Mouse (Mus musculus) liver, postnatal 0 days (tissue): Measurements from ENCODE around the gene Rpl29. TPM values are rescaled to one million over a fixed set of nuclear protein-coding genes. Genes with fewer than 3 reads are reported as not detected.

ENCODE experiments used
- ATAC-seq: fragments of 200-750 bp; cut with Nextera tagmentation; 2 replicates; pipeline ENCODE4 v1.8.0; 2017; ENCODE audit warnings: mild to moderate bottlenecking, moderate library complexity
- DNase-seq: peaks from one replicate; pipeline ENCODE4 v3.0.0-alpha.2; 2016
- H3K27ac ChIP-seq: fragments of 300-500 bp; sonication (generic); 2 replicates; pipeline ENCODE4 v1.5.1; 2014; ENCODE audit warnings: antibody characterized with exemption, moderate library complexity, mild to moderate bottlenecking, low read depth
- H3K27me3 ChIP-seq: fragments of 300-500 bp; sonication (generic); 2 replicates; pipeline ENCODE4 v1.6.1; 2014; ENCODE audit warnings: low read length, control low read depth, mixed read lengths; ENCODE audit not compliant: insufficient read depth
- H3K36me3 ChIP-seq: fragments of 300-500 bp; sonication (generic); replicated peaks from 2 replicates; pipeline ENCODE4 v1.6.1; 2014; ENCODE audit warnings: mild to moderate bottlenecking, control low read depth, low read length, moderate library complexity, mixed read lengths; ENCODE audit not compliant: insufficient read depth
- H3K4me1 ChIP-seq: fragments of 300-500 bp; sonication (generic); 2 replicates; pipeline ENCODE4 v1.6.1; 2014; ENCODE audit warnings: antibody characterized with exemption, mild to moderate bottlenecking, control low read depth; ENCODE audit not compliant: insufficient read depth
- H3K4me2 ChIP-seq: fragments of 300-500 bp; sonication (generic); 2 replicates; pipeline ENCODE4 v1.6.1; 2014; ENCODE audit warnings: low read depth, mild to moderate bottlenecking, low read length, moderate library complexity, mixed read lengths
- H3K4me3 ChIP-seq: fragments of 300-500 bp; sonication (generic); 2 replicates; pipeline ENCODE4 v1.5.1; 2014; ENCODE audit warnings: low read depth, low read length
- H3K9ac ChIP-seq: fragments of 300-500 bp; sonication (generic); replicated peaks from 2 replicates; pipeline ENCODE4 v1.6.1; 2014; ENCODE audit warnings: mild to moderate bottlenecking, moderate library complexity
- H3K9me3 ChIP-seq: fragments of 300-500 bp; sonication (generic); 2 replicates; pipeline ENCODE4 v1.6.1; 2016; ENCODE audit warnings: mild to moderate bottlenecking, control low read depth, low read length, mixed read lengths
- CTCF ChIP-seq: sonication (generic); IDR thresholded peaks from 2 replicates; pipeline ENCODE4 v1.5.1; 2016; ENCODE audit warnings: antibody characterized with exemption, low read depth
- EP300 ChIP-seq: IDR thresholded peaks from 2 replicates; pipeline ENCODE4 v1.6.1; 2016; ENCODE audit warnings: antibody characterized with exemption, low read depth, mild to moderate bottlenecking
- WGBS: fragments of 180-500 bp; shearing (Covaris S2); extraction: QIAGEN DNeasy Blood & Tissue Kit; methylation state at CpG from one replicate; pipeline ENCODE4 v1.1.7; 2014; ENCODE audit not compliant: insufficient replicate concordance; 5-methylcytosine and 5-hydroxymethylcytosine counted together
- polyA plus RNA-seq: library from polyadenylated mRNA; unstranded; fragments of >200 nt; fragmentation: Nextera tagmentation; extraction: Ambion mirVana; gene quantifications from 2 replicates; pipeline ENCODE4 v1.2.1, GENCODE M21; 2015

Gene Rpl29
- polyA plus RNA-seq, 1 experiment from 2014 or later, result 486 TPM

DNA sequence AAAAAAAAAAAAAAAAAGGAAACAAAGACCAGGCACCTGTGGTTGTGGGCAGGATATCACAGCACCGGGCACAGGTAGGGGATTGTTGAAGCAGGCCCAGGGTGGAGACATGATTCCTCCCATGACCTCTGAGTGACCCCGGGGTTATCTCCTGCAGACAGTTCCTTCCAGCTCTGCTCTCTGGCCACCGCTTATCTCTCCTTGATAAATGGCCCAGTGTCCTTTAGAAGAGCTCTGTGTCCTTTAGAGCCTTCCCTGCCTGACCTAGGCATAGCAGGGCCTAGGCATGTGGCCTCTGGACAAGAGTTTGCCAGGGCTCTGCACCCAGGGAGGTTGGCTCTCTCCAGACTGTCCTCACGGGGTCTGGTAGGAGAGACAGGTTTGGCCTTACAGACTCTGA, 31.5 kb upstream of the Rpl29 start:
- Histone ChIP-seq H3K4me1 (peaks cover 53% of the 10 kb centered on the region), H3K4me3 (no peak overlapping the region), H3K36me3 (no peaks in the 10 kb centered on the region), H3K27me3 (no peaks in the 10 kb centered on the region), H3K9me3 (no peaks in the 10 kb centered on the region), H3K4me2 (peak overlapping the region; percentile 34; the same call in 1 of the 2 replicates), H3K9ac (peak overlapping the region; percentile 28; the same call in 1 of the 2 replicates), H3K27ac (peak overlapping the region; percentile 72)
- WGBS, result 36% methylated on average over 4 of the region's 4 CpGs
- no peak; the same call in 1 of the 2 replicates for ATAC-seq
- DNase-seq, result no peak
- TF ChIP-seq CTCF, result no peak
- TF ChIP-seq EP300, result peak; percentile 62; the same call in 1 of the 2 replicates

DNA sequence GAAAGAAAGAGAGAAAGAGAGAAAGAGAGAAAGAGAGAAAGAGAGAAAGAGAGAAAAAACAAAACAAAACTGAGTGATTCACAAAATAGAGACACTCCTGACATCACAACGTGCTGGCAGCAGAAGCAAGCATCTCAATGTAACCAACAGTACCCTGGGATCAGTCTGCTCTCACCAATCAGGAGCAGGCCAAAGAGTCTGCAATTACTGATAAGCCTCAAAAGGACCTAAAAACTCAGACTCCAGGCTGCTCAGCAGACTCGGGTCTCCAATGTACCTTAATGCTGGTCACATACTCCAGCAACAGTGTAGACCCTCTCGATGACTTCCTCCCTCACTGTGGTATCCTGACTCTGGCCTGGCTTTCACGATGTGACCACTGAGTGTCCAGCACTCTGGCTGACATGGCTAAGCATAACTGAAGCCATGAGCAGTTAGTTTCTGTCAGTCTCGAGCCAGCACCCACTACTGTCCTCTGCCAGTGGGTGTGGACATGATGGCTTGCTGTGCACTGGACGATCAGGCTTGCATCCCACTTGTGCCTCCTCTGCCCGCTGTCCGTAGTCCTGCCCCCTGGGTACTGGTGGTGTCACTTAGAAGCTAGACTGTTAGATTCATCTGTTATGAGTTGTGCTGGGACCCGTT, 30.5 kb upstream of the Rpl29 start:
- peaks cover 55% of the 10 kb centered on the region for H3K4me1 ChIP-seq
- H3K9ac ChIP-seq, result no peak overlapping the region
- TF ChIP-seq EP300 (peak; percentile 91), CTCF (no peak)
- peak overlapping the region; percentile 84 for H3K27ac ChIP-seq
- DNase-seq, result peak; percentile 45
- no peak overlapping the region for H3K4me3 ChIP-seq
- ATAC-seq, result peak; percentile 87
- H3K9me3 ChIP-seq, result no peaks in the 10 kb centered on the region
- H3K36me3 ChIP-seq, result no peaks in the 10 kb centered on the region
- H3K27me3 ChIP-seq, result no peaks in the 10 kb centered on the region
- H3K4me2 ChIP-seq, result peak overlapping the region; percentile 31
- WGBS, result 55% methylated on average over 9 of the region's 9 CpGs

DNA sequence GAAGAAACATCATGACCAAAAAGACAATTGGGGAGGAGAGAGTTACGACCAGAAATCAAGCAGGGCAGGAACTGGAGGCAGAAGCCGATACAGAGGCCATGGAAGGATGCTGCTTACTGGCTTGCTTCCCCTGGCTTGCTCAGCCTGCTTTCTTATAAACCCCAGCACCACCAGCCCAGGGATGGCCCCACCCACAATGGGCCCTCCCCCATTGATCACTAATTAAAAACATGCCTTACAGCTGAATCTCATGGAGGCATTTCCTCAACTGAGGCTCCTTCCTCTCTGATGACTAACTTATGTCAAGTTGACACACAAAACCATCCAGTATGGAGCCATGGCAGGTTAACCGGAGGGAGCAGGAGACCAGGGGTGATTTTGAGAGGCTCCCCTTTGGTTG, 29.4 kb upstream of the Rpl29 start:
- no peak overlapping the region for H3K9ac ChIP-seq
- no peak overlapping the region for H3K4me3 ChIP-seq

DNA sequence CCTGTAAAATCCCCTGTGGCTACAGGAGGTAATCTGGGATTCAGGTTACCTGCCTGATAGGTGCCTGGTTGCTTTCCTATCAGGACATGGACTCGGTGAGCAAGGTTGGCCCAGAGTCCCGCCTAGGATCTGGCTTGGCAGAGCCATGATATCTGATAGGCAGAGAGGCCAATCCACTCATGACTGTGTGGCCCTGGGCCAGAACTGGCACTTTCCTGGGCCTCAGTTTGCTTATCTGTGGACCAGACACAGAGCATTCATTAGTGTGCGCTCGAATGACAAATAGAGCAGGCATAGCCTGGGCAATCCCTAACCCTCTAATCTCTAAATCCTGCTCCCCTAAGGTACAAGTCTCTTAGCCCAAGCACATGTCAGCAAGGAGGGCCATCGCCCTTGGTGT, 27.1 kb upstream of the Rpl29 start:
- TF ChIP-seq EP300 (peak; percentile 82), CTCF (no peak)
- Histone ChIP-seq H3K4me2 (peak overlapping the region; percentile 30; the same call in 1 of the 2 replicates), H3K9me3 (no peaks in the 10 kb centered on the region), H3K4me1 (peaks cover 48% of the 10 kb centered on the region), H3K27me3 (no peaks in the 10 kb centered on the region), H3K9ac (no peak overlapping the region), H3K4me3 (no peak overlapping the region), H3K27ac (peak overlapping the region; percentile 50), H3K36me3 (no peaks in the 10 kb centered on the region)
- DNase-seq, result peak; percentile 67
- WGBS, result 65% methylated on average over 5 of the region's 5 CpGs
- ATAC-seq, result peak; percentile 78

More for the DNA sequence above, 29.4 kb upstream of the Rpl29 start:
- peak overlapping the region; percentile 84; the same call in 1 of the 2 replicates for H3K27ac ChIP-seq
- ATAC-seq (no peak), DNase-seq (no peak)
- no peaks in the 10 kb centered on the region for H3K27me3 ChIP-seq
- H3K9me3 ChIP-seq, result no peaks in the 10 kb centered on the region
- peaks cover 50% of the 10 kb centered on the region for H3K4me1 ChIP-seq
- 85% methylated on average over 3 of the region's 3 CpGs for WGBS
- 0 out of 2 replicates have a peak overlapping the region, but pooled peaks have one; percentile 13 for H3K4me2 ChIP-seq
- no peaks in the 10 kb centered on the region for H3K36me3 ChIP-seq
- TF ChIP-seq EP300, result no peak
- TF ChIP-seq CTCF, result no peak

DNA sequence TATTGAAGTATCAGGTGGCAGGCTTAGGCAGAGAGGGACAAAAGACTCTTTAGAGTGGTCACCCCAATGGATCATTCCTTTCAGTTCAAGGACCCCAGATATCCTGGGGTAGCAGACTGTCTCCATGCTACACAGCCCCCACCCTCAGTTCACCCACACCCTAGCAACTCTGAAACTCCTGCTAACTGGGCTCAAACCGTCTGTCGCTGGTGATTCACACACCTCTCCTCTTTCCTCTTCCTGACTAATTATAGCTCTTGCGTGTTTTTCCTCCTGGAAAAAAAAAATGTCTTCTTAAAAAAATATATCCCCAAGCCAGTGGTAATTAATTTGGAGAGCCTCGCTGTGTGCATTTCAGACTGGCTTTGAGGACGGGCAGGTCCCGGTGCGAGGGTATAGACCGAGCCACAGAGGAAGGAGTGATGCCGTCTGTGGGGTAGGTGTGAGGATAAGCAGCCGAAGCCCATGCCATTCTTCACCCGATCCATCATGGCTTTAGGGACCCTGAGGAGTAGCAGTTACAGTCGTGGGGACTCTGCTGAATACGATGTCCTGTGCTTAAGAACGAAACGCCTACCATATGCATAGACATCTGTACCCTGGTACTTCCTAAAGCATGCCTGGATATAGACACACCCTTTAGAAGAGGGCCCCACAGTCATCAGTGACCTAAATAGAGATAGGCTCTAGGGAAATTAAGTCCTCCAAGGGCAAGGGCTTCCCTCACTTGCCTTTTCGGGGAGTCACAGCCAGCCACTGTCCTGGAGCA, 26.5 kb upstream of the Rpl29 start:
- H3K27ac ChIP-seq, result peak overlapping the region; percentile 50
- H3K36me3 ChIP-seq, result no peaks in the 10 kb centered on the region
- WGBS, result 79% methylated on average over 16 of the region's 16 CpGs
- DNase-seq (no peak), ATAC-seq (no peak)
- no peak for TF ChIP-seq CTCF
- TF ChIP-seq EP300, result no peak
- H3K27me3 ChIP-seq, result no peaks in the 10 kb centered on the region
- no peak overlapping the region for H3K4me3 ChIP-seq
- H3K9ac ChIP-seq, result no peak overlapping the region
- no peaks in the 10 kb centered on the region for H3K9me3 ChIP-seq
- H3K4me1 ChIP-seq, result peaks cover 44% of the 10 kb centered on the region
- H3K4me2 ChIP-seq, result peak overlapping the region; percentile 30; the same call in 1 of the 2 replicates

DNA sequence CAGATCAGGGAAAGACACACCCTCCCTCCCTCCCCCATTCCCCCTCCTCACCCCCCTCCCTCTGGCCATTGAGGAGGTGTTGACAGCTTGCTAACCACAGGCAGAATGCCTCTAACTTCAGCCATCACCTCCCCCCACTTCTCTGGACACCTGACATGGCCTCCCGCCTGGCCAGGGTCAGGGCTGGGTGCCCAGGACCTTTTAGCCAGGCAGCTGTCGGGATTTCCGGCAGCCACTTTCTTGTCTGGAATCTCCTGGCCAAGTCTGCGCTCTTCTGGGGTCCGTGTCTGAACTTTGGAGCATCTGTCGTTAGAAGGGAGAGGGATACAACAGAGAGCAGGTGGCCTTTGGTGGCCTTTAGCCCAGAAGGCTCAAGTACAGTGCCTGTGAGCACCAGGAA, 24.0 kb upstream of the Rpl29 start:
- no peak overlapping the region for H3K4me3 ChIP-seq
- DNase-seq (no peak), ATAC-seq (no peak)
- no peaks in the 10 kb centered on the region for H3K27me3 ChIP-seq
- H3K4me2 ChIP-seq, result no peak overlapping the region
- H3K4me1 ChIP-seq, result peaks cover 28% of the 10 kb centered on the region
- H3K9me3 ChIP-seq, result no peaks in the 10 kb centered on the region
- TF ChIP-seq EP300, result no peak
- no peak for TF ChIP-seq CTCF
- no peak overlapping the region for H3K27ac ChIP-seq
- 50% methylated on average over 6 of the region's 6 CpGs for whole genome bisulfite sequencing
- no peak overlapping the region for H3K9ac ChIP-seq
- H3K36me3 ChIP-seq, result no peaks in the 10 kb centered on the region
